Mouse (Mus musculus) bone marrow, adult 2 months (tissue): ENCODE data around the gene Cnfn.

Experiments used
- CTCF ChIP-seq: fragments of 200-500 bp; IDR thresholded peaks from 2 replicates; pipeline ENCODE4 v1.5.1; 2011; ENCODE audit warnings: low read length, control low read depth; ENCODE audit not compliant: control insufficient read depth, insufficient read depth
- POLR2A ChIP-seq: fragments of 200-500 bp; IDR thresholded peaks from 2 replicates; pipeline ENCODE4 v1.6.1; 2011; ENCODE audit warnings: low read depth, mild to moderate bottlenecking, control low read depth, low read length, borderline replicate concordance; ENCODE audit not compliant: control insufficient read depth

- no peak for TF ChIP-seq CTCF
- TF ChIP-seq POLR2A = no peak
Observed at GRCm38 (mm10) chr7:25412833-25413441, 43.4 kb upstream of the Cnfn start, which contains the start of gene Cxcl17.
